Mouse (Mus musculus) heart, postnatal 0 days (tissue): ENCODE data around the gene Rcan1. TPM values are rescaled to one million over a fixed set of nuclear protein-coding genes. Genes with fewer than 3 reads are reported as not detected.

Source experiments
- ATAC-seq: fragments of 200-750 bp; cut with Nextera tagmentation; 2 replicates; pipeline ENCODE4 v1.8.0; 2017; ENCODE audit warnings: low read depth, moderate number of reproducible peaks, moderate library complexity; ENCODE audit not compliant: insufficient read depth
- DNase-seq: peaks from one replicate; pipeline ENCODE4 v3.0.0-alpha.2; 2016; ENCODE audit warnings: low spot score
- H3K27ac ChIP-seq: fragments of 300-500 bp; sonication (generic); 2 replicates; pipeline ENCODE4 v1.5.1; 2014; ENCODE audit warnings: low read depth, mild to moderate bottlenecking
- H3K27me3 ChIP-seq: fragments of 300-500 bp; sonication (generic); 2 replicates; pipeline ENCODE4 v1.6.1; 2014; ENCODE audit warnings: low read length, mixed read lengths; ENCODE audit not compliant: control insufficient read depth, insufficient read depth
- H3K36me3 ChIP-seq: fragments of 300-500 bp; sonication (generic); replicated peaks from 2 replicates; pipeline ENCODE4 v1.6.1; 2014; ENCODE audit warnings: low read length, mixed read lengths; ENCODE audit not compliant: control insufficient read depth, insufficient read depth
- H3K4me1 ChIP-seq: fragments of 300-500 bp; sonication (generic); 2 replicates; pipeline ENCODE4 v1.6.1; 2014; ENCODE audit warnings: antibody characterized with exemption; ENCODE audit not compliant: control insufficient read depth, insufficient read depth
- H3K4me2 ChIP-seq: fragments of 300-500 bp; sonication (generic); 2 replicates; pipeline ENCODE4 v1.6.1; 2014; ENCODE audit warnings: low read depth, mild to moderate bottlenecking, low read length, moderate library complexity
- H3K4me3 ChIP-seq: fragments of 300-500 bp; sonication (generic); 2 replicates; pipeline ENCODE4 v1.5.1; 2014; ENCODE audit warnings: low read depth, low read length
- H3K9ac ChIP-seq: fragments of 300-500 bp; sonication (generic); replicated peaks from 2 replicates; pipeline ENCODE4 v1.6.1; 2014; ENCODE audit warnings: low read depth, low read length, mixed read lengths
- H3K9me3 ChIP-seq: fragments of 300-500 bp; sonication (generic); replicated peaks from 2 replicates; pipeline ENCODE4 v1.6.1; 2016; ENCODE audit warnings: low read length; ENCODE audit not compliant: control insufficient read depth
- CTCF ChIP-seq: IDR thresholded peaks from 2 replicates; pipeline ENCODE4 v1.5.1; 2016; ENCODE audit warnings: antibody characterized with exemption, control low read depth, low read depth
- EP300 ChIP-seq: IDR thresholded peaks from 2 replicates; pipeline ENCODE4 v1.6.1; 2016; ENCODE audit warnings: antibody characterized with exemption, low read depth
- WGBS: fragments of 180-500 bp; shearing (Covaris S2); extraction: QIAGEN DNeasy Blood & Tissue Kit; methylation state at CpG from one replicate; pipeline ENCODE4 v1.1.7; 2014; 5-methylcytosine and 5-hydroxymethylcytosine counted together
- polyA plus RNA-seq: library from polyadenylated mRNA; unstranded; fragments of >200 nt; fragmentation: Nextera tagmentation; extraction: Ambion mirVana; gene quantifications from 2 replicates; pipeline ENCODE4 v1.2.1, GENCODE M21; 2015
- total RNA-seq: library from RNA; depleted of rRNA; stranded (reverse); fragments of >200 nt; gene quantifications from 2 replicates; pipeline ENCODE4 v1.2.3, GENCODE M21; 2014; ENCODE audit warnings: low replicate concordance

The Rcan1 gene
- total and polyA plus RNA-seq, 2 experiments from 2014 or later = 64.6 to 83.7 TPM

DNA sequence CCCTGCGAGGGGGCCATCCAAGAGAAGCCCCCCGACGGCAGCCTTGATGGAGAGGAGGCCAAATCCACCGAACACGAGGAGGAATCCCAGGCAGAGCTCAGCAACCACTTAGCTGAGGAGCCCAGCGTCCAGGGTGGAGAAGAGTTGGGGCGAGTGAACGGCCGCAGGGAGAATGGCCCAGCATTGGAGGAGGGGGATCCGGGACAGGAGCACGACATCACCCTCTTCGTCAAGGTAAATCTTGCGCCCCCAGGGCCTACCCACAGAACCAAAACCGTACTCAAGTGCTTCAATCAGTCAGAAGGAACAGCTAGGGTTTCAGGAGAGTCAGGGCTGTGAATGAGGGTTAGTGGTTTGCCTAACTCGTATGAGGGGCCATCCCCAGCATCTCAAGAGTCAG, 28.7 kb upstream of the Rcan1 start:
- no peaks in the 10 kb centered on the region for H3K36me3 ChIP-seq

DNA sequence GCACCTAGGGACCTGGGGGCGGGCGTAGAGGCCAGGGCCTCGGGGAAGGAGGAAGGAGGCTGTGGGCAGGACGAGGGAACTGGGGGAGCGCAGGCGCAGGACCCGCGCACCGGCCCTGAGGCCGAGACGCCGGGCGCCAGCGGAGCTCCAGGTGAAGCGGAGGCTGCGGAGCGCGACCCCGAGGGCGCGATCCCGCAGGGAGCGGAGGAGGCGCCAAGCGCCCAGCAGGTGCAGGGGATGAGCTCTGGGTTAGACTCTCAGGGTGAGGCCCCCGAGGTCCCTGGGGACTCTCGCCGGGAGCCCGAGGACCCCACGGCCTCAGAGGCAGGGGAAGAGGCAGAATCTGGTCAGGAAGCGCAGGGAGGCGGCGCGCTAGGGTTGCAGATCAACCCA, 27.9 kb upstream of the Rcan1 start:
- no peaks in the 10 kb centered on the region for H3K9me3 ChIP-seq
- peak; percentile 42; the same call in 1 of the 2 replicates for ATAC-seq
- TF ChIP-seq EP300 (no peak), CTCF (no peak)
- H3K27ac ChIP-seq = no peak overlapping the region
- DNase-seq = no peak
- peaks cover 43% of the 10 kb centered on the region for H3K27me3 ChIP-seq
- H3K4me3 ChIP-seq = peak overlapping the region; percentile 53
- peaks cover 13% of the 10 kb centered on the region; the same call in 1 of the 2 replicates for H3K4me1 ChIP-seq
- no peaks in the 10 kb centered on the region for H3K36me3 ChIP-seq
- peak overlapping the region; percentile 71 for H3K4me2 ChIP-seq
- WGBS = under 1% methylated on average over 34 of the region's 34 CpGs
- H3K9ac ChIP-seq = peak overlapping the region; percentile 43

More for the DNA sequence above, 28.7 kb upstream of the Rcan1 start:
- ATAC-seq (no peak), DNase-seq (no peak)
- Histone ChIP-seq H3K4me1 (peaks cover 6% of the 10 kb centered on the region; the same call in 1 of the 2 replicates), H3K9me3 (no peaks in the 10 kb centered on the region), H3K4me2 (peak overlapping the region; percentile 71), H3K4me3 (peak overlapping the region; percentile 53), H3K27me3 (peaks cover 43% of the 10 kb centered on the region), H3K27ac (no peak overlapping the region), H3K9ac (peak overlapping the region; percentile 43)
- 21% methylated on average over 15 of the region's 15 CpGs for WGBS
- TF ChIP-seq EP300 (no peak), CTCF (no peak)

- peak overlapping the region; percentile 71 for H3K4me2 ChIP-seq
- no peak overlapping the region for H3K27ac ChIP-seq
- H3K27me3 ChIP-seq = peaks cover 43% of the 10 kb centered on the region
- 15% methylated on average over 26 of the region's 26 CpGs for WGBS
- H3K4me1 ChIP-seq = peaks cover 14% of the 10 kb centered on the region; the same call in 1 of the 2 replicates
- H3K9ac ChIP-seq = peak overlapping the region; percentile 43
- peak overlapping the region; percentile 53 for H3K4me3 ChIP-seq
- no peak for TF ChIP-seq EP300
- TF ChIP-seq CTCF = no peak
- ATAC-seq = no peak
- no peak for DNase-seq
- H3K9me3 ChIP-seq = no peaks in the 10 kb centered on the region
- no peaks in the 10 kb centered on the region for H3K36me3 ChIP-seq
These were observed 27.4 kb upstream of the Rcan1 start for GRCm38 (mm10) chr16:92497851-92498588.

GRCm38 (mm10) chr16:92489356-92489755, 18.7 kb upstream of the Rcan1 start:
- Histone ChIP-seq H3K4me3 (no peak overlapping the region), H3K4me1 (peaks cover 8% of the 10 kb centered on the region), H3K36me3 (no peaks in the 10 kb centered on the region), H3K27ac (no peak overlapping the region), H3K27me3 (no peaks in the 10 kb centered on the region), H3K9me3 (no peaks in the 10 kb centered on the region), H3K9ac (no peak overlapping the region), H3K4me2 (no peak overlapping the region)
- ATAC-seq (no peak), DNase-seq (no peak)
- 54% methylated on average over 9 of the region's 9 CpGs for WGBS
- no peak for TF ChIP-seq CTCF
- no peak for TF ChIP-seq EP300

- ATAC-seq = no peak
These were observed 17.8 kb upstream of the Rcan1 start for GRCm38 (mm10) chr16:92488456-92488855.

More at GRCm38 (mm10) chr16:92488456-92488855, 17.8 kb upstream of the Rcan1 start:
- TF ChIP-seq EP300 (no peak), CTCF (no peak)
- H3K9me3 ChIP-seq = no peaks in the 10 kb centered on the region
- no peaks in the 10 kb centered on the region; the same call in 1 of the 2 replicates for H3K4me1 ChIP-seq
- no peak overlapping the region for H3K9ac ChIP-seq
- no peak for DNase-seq
- WGBS = 84% methylated on average over 5 of the region's 5 CpGs
- H3K36me3 ChIP-seq = no peaks in the 10 kb centered on the region
- H3K4me3 ChIP-seq = no peak overlapping the region
- H3K4me2 ChIP-seq = no peak overlapping the region
- no peaks in the 10 kb centered on the region for H3K27me3 ChIP-seq
- H3K27ac ChIP-seq = no peak overlapping the region
